Mouse (Mus musculus) CH12.LX (cell line): ENCODE measurements around the gene Prpf40b.

Source experiments
- CTCF ChIP-seq, 2 experiments: IDR thresholded peaks in 1 of 2; conservative IDR thresholded peaks in 1 of 2; 2 replicates each; pipeline ENCODE4 v1.5.1; 2011 to 2012; ENCODE audit warnings: low read depth in 2 of 2, low read length in 2 of 2, improper control_type of control experiment in 1 of 2, inconsistent platforms in 1 of 2, mild to moderate bottlenecking in 1 of 2, moderate library complexity in 1 of 2
- MAFK ChIP-seq: IDR thresholded peaks from 2 replicates; pipeline ENCODE4 v1.6.1; 2011; ENCODE audit warnings: low read length, improper control_type of control experiment; ENCODE audit not compliant: insufficient replicate concordance
- MAX ChIP-seq: IDR thresholded peaks from 2 replicates; pipeline ENCODE4 v1.6.1; 2011; ENCODE audit warnings: low read length, improper control_type of control experiment
- POLR2A ChIP-seq: IDR thresholded peaks from 2 replicates; pipeline ENCODE4 v1.6.1; 2011; ENCODE audit warnings: low read depth, mild to moderate bottlenecking, improper control_type of control experiment, low read length
- ZC3H11A ChIP-seq: IDR thresholded peaks from 2 replicates; pipeline ENCODE4 v1.6.1; 2012; ENCODE audit warnings: low read depth, mild to moderate bottlenecking, inconsistent platforms, low read length, improper control_type of control experiment

DNA sequence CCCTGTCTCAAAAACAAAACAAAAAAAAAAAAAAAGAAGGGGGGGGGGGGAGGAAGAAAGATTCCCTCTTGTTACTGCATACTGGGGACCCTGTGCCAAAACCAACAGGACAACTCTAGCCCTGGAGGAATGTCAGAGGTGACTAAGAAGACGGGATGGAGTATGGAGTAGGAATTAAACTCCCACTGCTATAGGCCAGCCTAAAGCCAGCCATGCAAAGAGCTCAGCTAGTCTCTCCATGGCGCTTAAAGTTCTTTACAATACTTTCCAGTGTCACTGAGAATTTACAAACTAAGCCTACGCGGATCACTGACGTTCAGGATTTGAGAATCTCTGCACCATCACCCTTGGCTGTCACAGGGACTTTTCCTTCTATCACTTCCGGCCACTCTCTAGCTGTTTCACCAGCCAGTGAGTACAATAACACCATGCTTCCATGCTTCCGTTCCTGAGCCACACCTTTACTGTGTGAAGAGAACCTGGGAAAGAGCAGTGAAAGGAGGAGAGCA, 69.2 kb downstream of the Prpf40b start:
- TF ChIP-seq MAFK: no peak
- 0 out of 2 replicates have a peak, but pooled peaks have one; percentile 27 for TF ChIP-seq POLR2A
- no peak for TF ChIP-seq CTCF (conservative IDR thresholded peaks at IDR 0.05 in 1 of 2, IDR thresholded peaks at IDR 0.05 in 1 of 2; ENCODE audit: low read depth in 2 of 2, low read length in 2 of 2)
- no peak for TF ChIP-seq ZC3H11A
- peak; percentile 59; the same call in 1 of the 2 replicates for TF ChIP-seq MAX
